Mouse (Mus musculus): ENCODE results near the gene Mcf2.

Mcf2 gene

DNA sequence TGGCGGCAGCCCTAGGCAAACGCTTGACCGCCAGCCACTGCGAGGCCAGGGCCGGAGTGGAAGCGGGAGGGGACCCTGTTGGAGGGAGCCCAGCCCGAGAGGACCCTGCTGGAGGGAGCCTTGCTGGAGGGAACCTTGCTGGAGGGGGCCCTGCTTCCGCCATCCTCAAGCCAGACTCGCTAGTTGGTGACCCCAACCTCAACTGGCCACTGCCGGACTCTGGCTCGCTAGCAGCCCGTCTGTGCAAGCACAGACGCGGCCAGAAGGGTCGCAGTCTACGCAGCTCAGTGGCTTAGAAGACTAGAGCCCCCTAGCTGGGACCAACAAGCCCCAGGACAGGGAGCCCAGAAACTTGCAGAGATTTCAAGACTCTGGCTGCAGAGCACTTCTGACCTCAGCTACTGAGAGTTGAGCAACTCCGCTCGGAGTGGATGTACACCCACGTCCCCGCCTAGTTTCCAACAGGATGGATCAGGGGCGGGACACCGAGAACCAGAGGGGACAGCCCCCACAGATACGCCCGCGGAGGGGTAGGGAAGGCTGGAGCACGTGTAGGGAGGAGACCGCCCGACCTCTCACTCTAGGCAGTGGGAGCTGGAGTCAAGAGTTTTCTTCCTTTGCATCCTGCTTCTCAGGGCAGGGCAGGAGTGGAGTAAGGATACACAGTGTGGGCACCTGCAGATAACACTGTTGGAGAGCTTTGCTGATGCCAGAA, at the start of gene Mcf2:
Mcf2 (minus strand) TSS at position 346 of the 715 bp plus-strand sequence.
- no peak for DNase-seq

DNA sequence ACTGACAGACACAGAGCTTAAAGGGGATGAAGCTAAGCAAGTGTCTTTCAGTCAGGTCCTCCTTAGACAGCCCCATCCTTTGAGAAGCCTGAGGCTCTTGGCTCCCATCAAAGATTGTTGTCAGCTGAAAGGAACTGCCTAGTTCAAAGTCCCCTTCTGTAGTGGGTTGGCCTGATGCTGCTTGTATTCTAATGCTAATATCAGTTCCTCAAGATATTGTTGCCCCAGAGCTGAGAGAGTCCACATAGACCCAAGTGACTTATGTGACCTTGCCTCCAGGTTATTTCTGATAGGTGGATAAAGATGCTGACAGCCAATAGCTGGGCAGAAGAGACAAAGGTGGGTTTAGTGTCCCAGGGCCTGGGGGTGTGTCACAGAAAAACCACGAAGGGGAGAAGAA, 8.8 kb upstream of the Mcf2 start:
- no peak for DNase-seq

DNA sequence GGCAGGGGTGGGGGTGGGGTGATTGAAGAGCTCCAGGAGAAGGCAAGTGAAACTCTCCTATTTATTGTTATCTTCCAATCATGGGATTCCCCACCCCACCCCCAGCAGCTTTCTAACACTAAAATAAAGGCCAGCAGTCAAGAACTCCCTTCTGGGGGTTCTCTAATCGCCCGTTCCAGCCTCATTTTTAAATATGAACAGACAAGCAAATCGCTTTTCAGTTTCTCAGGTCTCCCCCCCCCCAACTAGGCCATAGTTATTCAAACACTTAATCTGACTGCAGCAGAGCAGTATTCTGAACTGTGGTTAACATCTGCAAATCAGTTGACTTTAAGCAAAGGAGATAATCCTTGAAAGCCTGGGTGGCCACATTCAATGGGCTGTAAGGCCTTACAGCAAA, 3.7 kb upstream of the Mcf2 start:
- no peak for DNase-seq

DNA sequence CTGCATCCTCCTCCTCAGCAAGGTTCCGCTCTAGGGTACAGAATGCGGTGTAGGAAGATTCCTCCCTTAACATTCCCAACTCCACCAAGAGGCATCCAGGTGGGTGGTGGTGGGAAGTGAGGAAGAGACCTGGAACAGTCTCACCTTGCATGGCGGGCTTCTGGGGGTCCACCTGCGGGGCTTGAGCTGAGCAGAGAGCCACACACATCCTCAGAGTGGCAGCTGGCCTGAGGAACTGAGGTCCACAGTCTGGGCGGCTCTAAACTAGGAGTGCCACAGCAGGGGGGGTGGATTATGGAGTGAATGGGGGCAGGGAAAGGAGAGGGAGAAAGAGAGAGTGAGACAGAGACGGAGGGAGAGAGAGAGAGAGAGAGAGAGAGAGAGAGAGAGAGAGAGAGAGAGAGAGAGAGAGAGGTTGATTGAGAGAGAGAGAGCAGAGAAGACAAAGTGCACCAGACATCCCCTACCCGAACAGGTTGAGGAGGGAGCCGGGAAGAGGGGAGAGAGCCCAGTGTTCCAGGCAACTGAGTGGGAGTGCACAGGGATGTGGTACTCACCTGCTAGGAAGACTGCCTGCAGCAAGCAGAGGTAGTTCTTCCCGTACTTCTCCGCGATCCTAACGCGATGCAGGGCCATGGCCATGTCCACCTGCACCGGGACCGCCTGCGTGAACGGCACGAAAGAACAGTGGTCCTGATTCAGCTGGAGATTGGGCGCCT, 705 bp downstream of the Mcf2 start:
- DNase-seq, result peak in 1 of 2 experiments; percentile 14

DNA sequence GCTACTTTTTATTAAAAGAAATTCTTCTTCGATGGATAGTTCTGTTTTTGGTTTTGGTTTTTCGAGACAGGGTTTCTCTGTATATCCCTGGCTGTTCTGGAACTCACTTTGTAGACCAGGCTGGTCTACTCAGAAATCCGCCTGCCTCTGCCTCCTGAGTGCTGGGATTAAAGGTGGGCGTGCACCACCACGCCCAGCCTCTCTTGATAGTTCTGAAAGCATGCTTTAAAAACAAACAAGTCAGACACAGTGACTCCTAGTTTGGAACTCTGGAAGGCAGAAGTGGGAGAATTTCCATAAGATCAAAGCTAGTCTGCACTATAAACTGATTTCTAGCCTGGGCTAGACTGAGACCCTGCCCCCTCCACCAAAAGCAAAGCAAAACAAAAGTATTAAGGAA, 8.8 kb downstream of the Mcf2 start:
- DNase-seq, result no peak

DNA sequence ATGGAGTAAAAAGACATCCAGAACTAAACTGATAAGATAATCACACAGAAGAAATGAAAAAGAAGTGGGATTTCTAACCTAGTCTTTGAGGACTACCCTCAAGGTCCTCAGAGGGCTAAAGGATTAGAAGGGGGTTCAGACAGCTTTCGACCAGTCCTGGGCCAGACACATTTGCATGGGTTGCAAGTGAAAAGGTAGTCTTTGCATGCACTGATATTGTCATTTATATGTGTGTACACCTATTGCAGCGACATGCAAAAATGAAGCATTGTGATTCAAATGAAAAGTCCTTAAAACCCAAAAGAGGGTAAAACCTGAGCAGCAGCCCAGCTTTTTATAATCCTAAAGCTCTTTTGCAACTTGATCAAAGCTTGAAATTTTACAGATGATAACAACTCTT, 9.4 kb downstream of the Mcf2 start:
- DNase-seq, result no peak

DNA sequence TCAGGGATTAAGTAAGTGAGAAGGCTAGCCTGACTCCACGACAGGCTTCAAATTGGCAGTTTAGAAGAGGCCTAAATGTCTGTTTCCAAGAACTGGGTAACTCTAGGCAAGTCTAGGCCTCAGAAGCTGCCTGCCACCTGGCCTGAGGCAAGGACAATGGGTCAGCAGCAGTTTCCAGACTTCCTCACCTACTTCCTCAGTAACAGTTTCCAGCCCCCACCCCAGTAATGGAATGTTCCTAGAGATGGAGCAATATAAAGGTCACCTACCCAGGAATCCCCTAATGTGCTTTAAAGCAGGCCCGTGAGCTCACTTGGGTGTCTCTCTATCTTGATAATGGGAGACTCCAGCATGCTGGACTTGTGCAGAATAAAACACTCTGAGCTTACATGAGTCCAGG, 10.1 kb downstream of the Mcf2 start:
- DNase-seq, result no peak

DNA sequence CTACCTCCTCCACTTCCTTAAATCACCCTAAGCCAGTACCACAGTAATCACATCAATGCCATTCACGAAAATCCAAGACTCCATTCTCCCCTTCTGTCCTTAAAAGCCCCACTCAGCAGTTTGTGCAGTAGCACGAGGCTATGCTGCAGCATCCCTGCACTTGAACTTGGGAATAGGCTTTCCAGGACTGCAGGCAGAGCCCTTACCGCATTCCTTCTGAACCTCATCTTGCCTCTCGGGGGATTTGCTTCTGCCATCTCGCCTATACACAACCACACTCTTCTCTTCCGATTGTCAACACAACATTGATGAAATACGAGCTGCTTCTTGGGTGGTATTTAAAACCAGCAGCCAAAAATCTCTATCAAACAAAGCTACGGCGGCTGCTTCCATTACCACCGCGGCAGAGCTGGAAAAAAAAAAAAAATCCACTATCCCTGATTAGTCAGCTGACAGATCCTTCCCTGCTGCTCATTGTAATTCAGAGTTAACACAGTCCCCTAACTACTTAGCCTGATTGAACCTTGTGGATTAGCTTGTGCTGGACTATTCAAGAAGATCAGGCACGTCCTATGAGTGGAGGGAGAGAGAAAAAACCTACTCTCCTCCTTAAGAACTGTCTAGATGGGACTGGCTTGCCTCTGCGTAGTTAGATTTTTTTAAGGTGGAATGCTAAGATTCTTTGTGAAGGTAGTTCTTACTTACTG, 31.5 kb downstream of the Mcf2 start:
- DNase-seq, result peak in 1 of 2 experiments; percentile 2

DNA sequence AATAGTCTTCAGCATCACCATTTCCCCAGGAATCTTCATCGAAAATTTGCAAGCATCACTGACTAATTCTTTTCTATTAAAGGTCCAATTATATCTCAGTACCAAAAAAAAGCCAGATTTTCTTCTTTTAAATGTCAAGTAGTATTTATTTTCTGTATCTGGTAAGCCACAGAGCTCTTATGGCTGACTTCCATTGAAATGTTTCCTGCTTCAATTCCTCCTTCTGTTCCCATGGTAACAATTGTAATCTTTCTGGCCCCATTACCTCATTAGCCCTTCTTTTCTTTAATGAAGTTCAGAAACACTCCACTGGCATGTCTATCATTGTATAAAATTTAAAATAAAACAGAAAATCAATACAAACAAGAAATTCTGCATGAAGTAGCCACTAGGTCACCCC, 103.5 kb downstream of the Mcf2 start:
- DNase-seq, result no peak

DNA sequence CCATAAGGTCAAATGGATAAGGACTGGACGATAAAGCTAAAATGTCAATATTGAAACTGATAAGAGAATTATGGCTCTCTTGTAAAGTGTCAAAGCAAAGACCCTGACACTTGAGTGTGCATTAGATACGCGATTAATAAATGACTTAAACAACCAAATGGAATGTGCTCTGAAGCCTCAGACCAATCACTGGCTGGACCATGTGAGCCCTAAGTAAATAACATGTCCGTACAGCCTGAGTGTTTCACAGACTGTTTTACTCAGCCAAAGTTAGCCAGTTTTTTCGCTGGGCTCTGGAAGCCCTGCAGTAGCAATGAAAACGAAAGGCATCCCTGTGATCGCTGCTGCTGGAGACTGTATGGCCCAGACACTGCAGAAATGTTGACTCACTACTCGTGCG, 123.7 kb downstream of the Mcf2 start:
- no peak for DNase-seq

DNA sequence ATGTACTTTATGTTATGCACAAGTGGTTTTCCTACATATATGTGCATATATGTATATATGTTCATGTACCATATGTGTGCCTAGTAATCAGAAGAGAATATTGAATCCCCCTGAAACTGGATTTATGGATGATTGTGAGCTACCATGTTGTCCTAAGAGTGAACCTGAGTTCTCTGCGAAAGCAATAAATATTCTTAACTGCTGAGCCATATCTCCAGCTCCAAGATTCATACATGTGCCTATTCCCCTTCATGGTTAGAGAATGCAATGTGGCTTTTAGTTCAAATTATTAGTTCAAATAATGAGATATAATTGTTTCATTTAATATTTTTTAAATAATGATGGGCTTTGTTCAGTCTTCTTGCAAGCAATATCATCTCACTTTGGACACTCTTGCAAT, 124.1 kb downstream of the Mcf2 start:
- no peak for DNase-seq

DNA sequence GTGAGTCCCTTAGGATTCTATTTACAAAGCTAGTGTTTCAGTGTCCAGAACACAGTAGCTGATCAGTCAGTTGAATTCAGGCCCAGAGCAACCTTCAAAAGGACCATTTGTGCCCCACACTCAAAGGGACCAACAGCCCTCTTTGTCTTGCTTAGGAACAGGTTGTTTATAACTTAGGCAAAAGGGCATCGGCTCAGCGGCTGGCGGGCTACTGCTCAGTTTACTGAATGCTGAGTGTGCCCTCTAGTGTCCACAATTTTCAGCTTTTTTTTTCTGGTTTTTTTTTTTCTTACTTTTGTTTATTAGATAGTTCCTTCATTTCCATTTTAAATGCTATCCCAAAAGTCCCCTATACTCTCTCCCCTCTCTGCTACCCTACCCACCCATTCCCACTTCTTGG, 152.2 kb downstream of the Mcf2 start:
- DNase-seq, result peak; percentile 14 to 28

DNA sequence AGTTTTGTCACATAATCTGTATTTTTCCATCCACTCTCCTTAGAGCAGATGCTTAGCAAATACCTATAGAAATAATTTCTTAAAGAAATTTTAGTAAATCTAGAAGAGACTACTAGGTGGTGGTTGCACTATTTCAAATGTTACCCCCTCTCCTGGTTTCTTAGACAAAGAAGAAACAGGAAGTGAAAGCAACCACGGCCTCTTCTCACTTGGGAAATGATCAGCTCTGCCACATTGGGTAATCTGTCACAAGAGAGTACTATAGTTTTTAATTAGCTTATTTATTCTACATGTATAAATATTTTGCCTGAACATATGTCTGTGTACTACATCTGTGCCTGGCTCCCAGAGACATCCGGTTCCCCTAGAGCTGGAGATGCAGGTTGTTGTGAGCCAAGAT, 157.3 kb downstream of the Mcf2 start:
- no peak for DNase-seq

DNA sequence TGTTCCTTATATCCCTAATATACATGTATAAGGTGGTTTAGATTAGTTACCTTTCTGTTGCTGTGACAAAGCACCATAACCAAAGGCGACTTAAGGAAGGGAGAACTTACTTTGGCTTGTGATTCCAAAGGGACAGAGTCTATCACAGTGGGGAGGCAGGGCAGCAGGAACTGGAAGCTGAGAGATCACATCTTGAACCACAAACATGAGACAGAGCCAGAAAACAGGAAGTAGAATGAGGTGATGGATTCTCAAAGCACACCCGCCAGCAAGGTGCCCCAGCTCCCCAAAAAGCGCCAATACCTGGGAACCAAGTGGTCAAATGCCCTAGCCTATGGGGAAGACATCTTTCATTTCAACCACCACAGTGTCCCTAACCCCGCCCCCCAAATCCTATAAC, 157.9 kb downstream of the Mcf2 start:
- DNase-seq, result no peak

DNA sequence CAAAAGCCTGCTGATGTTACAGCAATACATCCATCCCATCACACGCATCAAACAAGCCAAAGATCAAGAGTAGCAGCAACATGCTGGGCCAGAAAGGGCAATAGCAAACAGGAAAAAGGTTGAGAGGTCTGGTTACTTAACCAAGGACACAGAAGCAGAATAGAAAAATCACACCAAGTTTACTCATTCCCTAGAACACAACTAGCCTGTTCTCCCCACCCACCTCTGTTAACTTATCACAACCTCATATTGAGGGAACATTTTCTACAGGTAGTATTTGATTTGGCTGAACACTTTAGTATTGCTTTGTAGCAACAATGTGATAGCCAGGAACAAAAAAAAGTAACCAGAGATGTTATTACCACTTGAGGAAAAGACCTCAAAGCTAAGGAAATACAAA, 164.3 kb downstream of the Mcf2 start:
- DNase-seq, result no peak

DNA sequence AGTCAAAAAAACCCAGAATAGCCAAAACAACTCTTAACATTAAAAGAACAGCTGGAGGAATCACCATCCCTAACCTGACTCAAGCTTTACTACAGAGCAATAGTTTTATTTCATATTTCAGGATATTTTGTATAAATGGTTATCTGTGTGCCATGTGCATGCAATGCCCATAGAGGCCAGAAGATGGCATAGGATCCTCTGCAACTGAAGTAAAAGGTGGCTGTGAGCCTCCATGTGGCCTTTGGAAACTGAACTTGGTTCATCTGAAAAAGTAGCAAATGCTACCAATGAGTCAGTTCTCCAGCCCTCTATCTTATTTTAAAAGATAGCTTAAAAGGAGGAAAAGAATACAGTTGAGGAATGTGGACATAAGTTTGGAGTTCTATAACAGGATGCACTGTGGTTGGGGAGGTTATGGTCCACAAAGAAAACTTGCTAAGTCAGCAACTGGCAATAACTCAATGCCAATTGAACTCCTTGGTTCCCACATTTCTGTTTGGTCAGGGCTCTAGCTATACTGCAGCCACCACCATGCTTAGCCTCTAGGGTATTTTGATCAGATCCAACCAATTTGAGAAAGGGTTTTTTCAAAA, 165.7 kb downstream of the Mcf2 start:
- DNase-seq, result peak; percentile 33 to 39

All from cerebellum, adult 18-20 months (tissue).